Mouse (Mus musculus) spleen, postnatal 36 days (tissue): Measurements from ENCODE around the gene Mtg1.

ENCODE experiments used
- DNase-seq, 2 experiments: peaks; one replicate each; pipeline ENCODE4 v3.0.0; 2022; ENCODE audit warnings: low spot score in 2 of 2, mixed read lengths in 1 of 2

The Mtg1 gene

GRCm38 (mm10) chr7:140188391-140189328 is 51.3 kb downstream of the Mtg1 start:
- no peak for DNase-seq

- no peak for DNase-seq
Measured at GRCm38 (mm10) chr7:140190435-140190834, 53.1 kb downstream of the Mtg1 start.

- no peak for DNase-seq
Measured at GRCm38 (mm10) chr7:140192445-140192844, 55.1 kb downstream of the Mtg1 start.

GRCm38 (mm10) chr7:140192851-140193250 is 55.5 kb downstream of the Mtg1 start:
- no peak for DNase-seq

GRCm38 (mm10) chr7:140194031-140194430 is 56.7 kb downstream of the Mtg1 start:
- no peak for DNase-seq

GRCm38 (mm10) chr7:140196002-140196401 is 58.6 kb downstream of the Mtg1 start:
- no peak for DNase-seq
